Mouse (Mus musculus): ENCODE data around the gene Atp8a2. TPM values are rescaled to one million over a fixed set of nuclear protein-coding genes. Genes with fewer than 3 reads are reported as not detected.

Gene Atp8a2
- polyA plus RNA-seq, 1 experiment from 2014 or later, result 47.2 TPM

- H3K27ac ChIP-seq (ENCODE audit: low read length), result no peak overlapping the region
- H3K4me3 ChIP-seq (replicated peaks; ENCODE audit: low read length), result no peak overlapping the region
- no peaks in the 10 kb centered on the region for H3K9me3 ChIP-seq (ENCODE audit: control insufficient read depth, low read length)
- no peaks in the 10 kb centered on the region for H3K36me3 ChIP-seq (ENCODE audit: control insufficient read depth, insufficient read depth)
- peak; percentile 58; the same call in 1 of the 2 replicates for ATAC-seq
- no peak overlapping the region for H3K4me2 ChIP-seq (ENCODE audit: low read length)
- no peaks in the 10 kb centered on the region; the same call in 1 of the 2 replicates for H3K4me1 ChIP-seq (replicated peaks; ENCODE audit: control insufficient read depth, insufficient read depth, low read length)
- H3K9ac ChIP-seq (replicated peaks; ENCODE audit: low read depth, low read length), result no peak overlapping the region
- no peaks in the 10 kb centered on the region for H3K27me3 ChIP-seq (replicated peaks; ENCODE audit: control insufficient read depth, insufficient read depth, low read length)
- WGBS, result 31% methylated on average over 4 of the region's 4 CpGs
Observed at GRCm38 (mm10) chr14:59806910-59807309, 390.1 kb downstream of the Atp8a2 start.

- no peaks in the 10 kb centered on the region for H3K9me3 ChIP-seq (ENCODE audit: control insufficient read depth, low read length)
- H3K27me3 ChIP-seq (replicated peaks; ENCODE audit: control insufficient read depth, insufficient read depth, low read length), result no peaks in the 10 kb centered on the region
- H3K4me2 ChIP-seq (ENCODE audit: low read length), result no peak overlapping the region
- H3K4me1 ChIP-seq (replicated peaks; ENCODE audit: control insufficient read depth, insufficient read depth, low read length), result no peaks in the 10 kb centered on the region; the same call in 1 of the 2 replicates
- H3K9ac ChIP-seq (replicated peaks; ENCODE audit: low read depth, low read length), result no peak overlapping the region
- H3K4me3 ChIP-seq (replicated peaks; ENCODE audit: low read length), result no peak overlapping the region
- no peaks in the 10 kb centered on the region for H3K36me3 ChIP-seq (ENCODE audit: control insufficient read depth, insufficient read depth)
- H3K27ac ChIP-seq (ENCODE audit: low read length), result no peak overlapping the region
- ATAC-seq, result no peak
- WGBS, result 32% methylated on average over 4 of the region's 4 CpGs
Observed at GRCm38 (mm10) chr14:59806159-59806558, 390.8 kb downstream of the Atp8a2 start.

- Histone ChIP-seq H3K9me3 (ENCODE audit: control insufficient read depth, low read length) (no peaks in the 10 kb centered on the region), H3K4me2 (ENCODE audit: low read length) (no peak overlapping the region), H3K27me3 (replicated peaks; ENCODE audit: control insufficient read depth, insufficient read depth, low read length) (no peaks in the 10 kb centered on the region), H3K9ac (replicated peaks; ENCODE audit: low read depth, low read length) (no peak overlapping the region), H3K4me1 (replicated peaks; ENCODE audit: control insufficient read depth, insufficient read depth, low read length) (no peaks in the 10 kb centered on the region; the same call in 1 of the 2 replicates), H3K36me3 (ENCODE audit: control insufficient read depth, insufficient read depth) (no peaks in the 10 kb centered on the region), H3K4me3 (replicated peaks; ENCODE audit: low read length) (no peak overlapping the region), H3K27ac (ENCODE audit: low read length) (no peak overlapping the region)
- ATAC-seq, result no peak
- 75% methylated on average over 7 of the region's 7 CpGs for WGBS
Observed at GRCm38 (mm10) chr14:59805683-59806082, 391.3 kb downstream of the Atp8a2 start.

- H3K27me3 ChIP-seq (replicated peaks; ENCODE audit: control insufficient read depth, insufficient read depth, low read length), result no peaks in the 10 kb centered on the region
- H3K27ac ChIP-seq (ENCODE audit: low read length), result no peak overlapping the region
- H3K9me3 ChIP-seq (ENCODE audit: control insufficient read depth, low read length), result no peaks in the 10 kb centered on the region
- H3K9ac ChIP-seq (replicated peaks; ENCODE audit: low read depth, low read length), result no peak overlapping the region
- H3K4me3 ChIP-seq (replicated peaks; ENCODE audit: low read length), result no peak overlapping the region
- no peak for ATAC-seq
- H3K36me3 ChIP-seq (ENCODE audit: control insufficient read depth, insufficient read depth), result no peaks in the 10 kb centered on the region
- H3K4me1 ChIP-seq (replicated peaks; ENCODE audit: control insufficient read depth, insufficient read depth, low read length), result no peaks in the 10 kb centered on the region; the same call in 1 of the 2 replicates
- no peak overlapping the region for H3K4me2 ChIP-seq (ENCODE audit: low read length)
- WGBS, result 77% methylated on average over 8 of the region's 8 CpGs
Observed at GRCm38 (mm10) chr14:59801961-59802599, 394.9 kb downstream of the Atp8a2 start.

GRCm38 (mm10) chr14:59799511-59799910 lies 397.5 kb downstream of the Atp8a2 start:
- Histone ChIP-seq H3K4me3 (replicated peaks; ENCODE audit: low read length) (no peak overlapping the region), H3K4me2 (ENCODE audit: low read length) (no peak overlapping the region), H3K9me3 (ENCODE audit: control insufficient read depth, low read length) (no peaks in the 10 kb centered on the region), H3K27me3 (replicated peaks; ENCODE audit: control insufficient read depth, insufficient read depth, low read length) (no peaks in the 10 kb centered on the region), H3K27ac (ENCODE audit: low read length) (no peak overlapping the region), H3K4me1 (replicated peaks; ENCODE audit: control insufficient read depth, insufficient read depth, low read length) (no peaks in the 10 kb centered on the region), H3K9ac (replicated peaks; ENCODE audit: low read depth, low read length) (no peak overlapping the region), H3K36me3 (ENCODE audit: control insufficient read depth, insufficient read depth) (no peaks in the 10 kb centered on the region)
- 80% methylated on average over 3 of the region's 3 CpGs for WGBS
- ATAC-seq, result no peak

- Histone ChIP-seq H3K4me1 (replicated peaks; ENCODE audit: control insufficient read depth, insufficient read depth, low read length) (no peaks in the 10 kb centered on the region), H3K27ac (ENCODE audit: low read length) (no peak overlapping the region), H3K4me3 (replicated peaks; ENCODE audit: low read length) (no peak overlapping the region), H3K36me3 (ENCODE audit: control insufficient read depth, insufficient read depth) (no peaks in the 10 kb centered on the region), H3K9me3 (ENCODE audit: control insufficient read depth, low read length) (no peaks in the 10 kb centered on the region), H3K27me3 (replicated peaks; ENCODE audit: control insufficient read depth, insufficient read depth, low read length) (no peaks in the 10 kb centered on the region), H3K9ac (replicated peaks; ENCODE audit: low read depth, low read length) (no peak overlapping the region), H3K4me2 (ENCODE audit: low read length) (no peak overlapping the region)
- ATAC-seq, result no peak
- WGBS, result 36% methylated on average over 10 of the region's 10 CpGs
Observed at GRCm38 (mm10) chr14:59793841-59794240, 403.1 kb downstream of the Atp8a2 start.

- Histone ChIP-seq H3K27me3 (replicated peaks; ENCODE audit: control insufficient read depth, insufficient read depth, low read length) (no peaks in the 10 kb centered on the region), H3K4me1 (replicated peaks; ENCODE audit: control insufficient read depth, insufficient read depth, low read length) (no peaks in the 10 kb centered on the region), H3K36me3 (ENCODE audit: control insufficient read depth, insufficient read depth) (no peaks in the 10 kb centered on the region), H3K4me3 (replicated peaks; ENCODE audit: low read length) (no peak overlapping the region), H3K27ac (ENCODE audit: low read length) (no peak overlapping the region), H3K9ac (replicated peaks; ENCODE audit: low read depth, low read length) (no peak overlapping the region), H3K4me2 (ENCODE audit: low read length) (no peak overlapping the region), H3K9me3 (ENCODE audit: control insufficient read depth, low read length) (no peaks in the 10 kb centered on the region)
- ATAC-seq, result no peak
- 81% methylated on average over 11 of the region's 11 CpGs for WGBS
Observed at GRCm38 (mm10) chr14:59783348-59784341, 413.3 kb downstream of the Atp8a2 start.

- Histone ChIP-seq H3K27ac (ENCODE audit: low read length) (no peak overlapping the region), H3K4me1 (replicated peaks; ENCODE audit: control insufficient read depth, insufficient read depth, low read length) (no peaks in the 10 kb centered on the region), H3K27me3 (replicated peaks; ENCODE audit: control insufficient read depth, insufficient read depth, low read length) (no peaks in the 10 kb centered on the region), H3K4me3 (replicated peaks; ENCODE audit: low read length) (no peak overlapping the region), H3K9me3 (ENCODE audit: control insufficient read depth, low read length) (no peaks in the 10 kb centered on the region), H3K36me3 (ENCODE audit: control insufficient read depth, insufficient read depth) (no peaks in the 10 kb centered on the region), H3K4me2 (ENCODE audit: low read length) (no peak overlapping the region), H3K9ac (replicated peaks; ENCODE audit: low read depth, low read length) (no peak overlapping the region)
- WGBS, result 73% methylated on average over 9 of the region's 9 CpGs
- ATAC-seq, result no peak
Observed at GRCm38 (mm10) chr14:59780391-59780790, 416.6 kb downstream of the Atp8a2 start.

- ATAC-seq, result no peak
- Histone ChIP-seq H3K36me3 (ENCODE audit: control insufficient read depth, insufficient read depth) (no peaks in the 10 kb centered on the region), H3K9me3 (ENCODE audit: control insufficient read depth, low read length) (no peaks in the 10 kb centered on the region), H3K4me1 (replicated peaks; ENCODE audit: control insufficient read depth, insufficient read depth, low read length) (no peaks in the 10 kb centered on the region), H3K9ac (replicated peaks; ENCODE audit: low read depth, low read length) (no peak overlapping the region), H3K4me3 (replicated peaks; ENCODE audit: low read length) (no peak overlapping the region), H3K27ac (ENCODE audit: low read length) (no peak overlapping the region), H3K4me2 (ENCODE audit: low read length) (no peak overlapping the region), H3K27me3 (replicated peaks; ENCODE audit: control insufficient read depth, insufficient read depth, low read length) (no peaks in the 10 kb centered on the region)
- WGBS, result 12% methylated on average over 3 of the region's 3 CpGs
Observed at GRCm38 (mm10) chr14:59762227-59762626, 434.8 kb downstream of the Atp8a2 start.

Data from forebrain, embryonic 16.5 days (tissue).